Mouse (Mus musculus): ENCODE measurements around the gene Bmi1. TPM values are rescaled to one million over a fixed set of nuclear protein-coding genes. Genes with fewer than 3 reads are reported as not detected.

Gene Bmi1
- total RNA-seq (2021), result 10 to 100 TPM; 34.0 to 48.4 TPM
- long read RNA-seq, transcript Bmi1-201 (10 exons, 3,594 nt), result major isoform, 21 of 25 reads
- long read RNA-seq, partial matches to known transcripts, result 3 of 25 reads
- long read RNA-seq, other reads (novel, unspliced or antisense), result 1 of 25 reads

DNA sequence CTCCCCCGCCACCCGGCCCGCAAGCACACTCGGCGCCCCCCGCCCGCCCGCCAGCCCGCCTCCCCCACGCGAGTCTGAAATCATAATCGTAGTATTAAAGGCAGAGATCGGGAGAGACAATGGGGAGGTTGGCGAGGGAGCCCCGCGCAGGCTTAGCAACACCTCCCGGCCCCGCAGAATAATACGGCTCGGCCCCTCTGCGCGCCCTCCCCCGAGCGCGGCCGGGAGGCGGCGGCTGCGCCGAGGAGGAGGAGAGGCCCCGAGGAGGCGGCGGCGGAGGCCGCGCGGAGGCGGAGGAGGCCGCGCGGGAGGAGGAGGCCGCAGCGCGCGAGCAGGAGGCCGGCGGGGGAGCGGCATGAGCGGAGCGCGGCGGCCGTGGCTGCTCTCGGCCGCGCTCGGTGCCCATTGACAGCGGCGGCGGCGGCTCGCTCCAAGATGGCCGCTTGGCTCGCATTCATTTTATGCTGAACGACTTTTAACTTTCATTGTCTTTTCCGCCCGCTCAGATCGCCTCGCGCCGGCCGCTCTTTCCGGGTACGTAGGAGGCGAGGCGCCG is at the start of gene Bmi1:
Gene Bmi1, plus strand, starts transcription at position 83 of the 556 bp plus-strand sequence.
- DNase-seq (ENCODE audit: low spot score in 2 of 2), result peak; percentile 75

DNA sequence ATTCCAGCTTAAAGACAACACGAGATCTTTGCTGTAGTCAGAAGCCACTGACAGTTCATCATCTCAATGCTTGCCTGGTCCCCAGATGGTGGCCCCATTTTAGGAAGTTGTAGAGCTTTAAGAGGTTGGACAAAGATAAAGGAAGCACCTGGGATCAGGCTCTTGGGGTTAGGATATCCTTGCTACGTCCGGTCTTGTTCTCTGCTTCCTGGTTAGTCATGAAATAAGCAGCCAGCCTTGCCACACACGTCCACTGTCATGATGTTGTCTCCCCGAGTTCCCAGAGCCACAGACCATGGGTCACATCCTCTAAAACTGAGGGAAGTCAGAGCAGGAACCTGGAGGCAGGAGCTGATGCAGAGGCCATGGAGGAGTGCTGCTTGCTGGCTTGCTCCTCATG is 46.3 kb upstream of the Bmi1 start:
- no peak for DNase-seq (ENCODE audit: low spot score in 2 of 2)

DNA sequence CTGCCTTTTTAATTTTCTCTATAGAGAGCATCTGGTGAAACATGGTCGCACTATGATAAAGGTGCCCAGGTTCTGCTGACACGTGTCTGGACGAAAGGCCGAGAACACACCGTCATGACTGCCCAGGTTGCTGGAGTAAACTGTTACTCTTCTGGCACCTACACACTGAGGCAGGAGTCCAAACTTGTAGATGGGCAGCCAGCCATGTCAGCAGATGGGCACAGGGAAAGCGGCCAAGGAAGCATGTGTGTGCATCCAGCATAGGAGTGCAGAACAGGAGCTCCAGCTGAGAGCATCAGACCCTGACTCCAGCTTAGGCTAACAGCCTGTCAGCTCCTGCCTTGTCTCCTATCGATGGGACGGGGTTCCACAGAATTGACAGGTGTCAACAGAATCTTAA is 41.8 kb upstream of the Bmi1 start:
- DNase-seq (ENCODE audit: low spot score in 2 of 2), result peak; percentile 89 to 91

DNA sequence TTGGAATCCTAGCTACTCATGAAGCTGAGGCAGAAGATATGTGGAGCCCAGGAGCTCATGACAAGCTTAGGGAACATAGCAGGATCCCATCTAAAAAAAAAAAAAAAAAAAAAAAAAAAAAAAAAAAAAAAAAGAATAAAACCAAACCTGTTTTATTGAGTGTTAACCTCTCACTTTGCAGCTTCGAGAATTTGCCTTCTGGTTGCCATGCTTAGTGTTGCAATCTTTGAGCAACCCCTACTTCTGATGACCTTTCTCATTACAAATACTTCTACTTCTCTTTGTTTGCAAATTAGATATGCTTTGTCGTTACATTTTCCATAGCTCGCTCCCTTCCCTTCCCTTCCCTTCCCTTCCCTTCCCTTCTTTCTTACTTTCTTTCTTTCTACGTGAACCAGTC is 28.3 kb upstream of the Bmi1 start:
- DNase-seq (ENCODE audit: low spot score in 2 of 2), result no peak

DNA sequence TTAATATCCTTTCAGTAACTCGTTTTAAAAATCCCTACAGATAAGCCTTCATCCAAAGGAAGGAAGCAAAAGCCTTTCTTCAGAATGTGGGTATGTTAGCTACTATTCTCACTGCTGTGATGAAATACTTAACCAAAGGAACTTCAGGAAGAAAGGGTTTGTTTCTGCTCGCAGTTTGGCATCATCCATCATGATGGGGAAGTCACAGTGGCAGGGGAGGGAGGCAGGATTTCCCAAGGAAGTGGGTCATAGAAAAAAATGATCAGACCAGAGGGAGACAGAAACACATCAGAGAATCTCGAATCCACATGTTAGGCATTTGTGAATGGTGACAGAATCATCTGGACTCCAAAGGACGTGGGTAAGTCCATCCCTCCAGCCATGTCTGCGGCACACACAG is 22.0 kb upstream of the Bmi1 start:
- no peak for DNase-seq (ENCODE audit: low spot score in 2 of 2)

DNA sequence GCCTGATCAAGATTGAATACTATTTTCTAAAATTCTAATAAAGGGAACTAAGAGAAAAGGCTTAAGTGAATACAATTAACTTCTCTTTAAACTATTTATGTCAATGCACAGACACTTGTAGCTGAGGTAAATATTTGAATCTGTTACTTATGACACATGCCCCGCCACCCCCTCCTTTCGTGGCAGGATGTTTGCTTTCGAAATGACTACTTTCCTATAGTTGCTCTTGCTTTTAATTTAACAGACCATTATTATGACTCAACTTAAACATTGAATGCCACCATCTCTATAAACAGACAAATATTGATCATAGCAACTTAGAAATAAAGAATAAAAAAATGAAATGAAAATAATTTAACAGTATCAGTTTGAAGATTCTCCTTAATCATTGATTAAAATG is 12.8 kb upstream of the Bmi1 start:
- no peak for DNase-seq (ENCODE audit: low spot score in 2 of 2)

DNA sequence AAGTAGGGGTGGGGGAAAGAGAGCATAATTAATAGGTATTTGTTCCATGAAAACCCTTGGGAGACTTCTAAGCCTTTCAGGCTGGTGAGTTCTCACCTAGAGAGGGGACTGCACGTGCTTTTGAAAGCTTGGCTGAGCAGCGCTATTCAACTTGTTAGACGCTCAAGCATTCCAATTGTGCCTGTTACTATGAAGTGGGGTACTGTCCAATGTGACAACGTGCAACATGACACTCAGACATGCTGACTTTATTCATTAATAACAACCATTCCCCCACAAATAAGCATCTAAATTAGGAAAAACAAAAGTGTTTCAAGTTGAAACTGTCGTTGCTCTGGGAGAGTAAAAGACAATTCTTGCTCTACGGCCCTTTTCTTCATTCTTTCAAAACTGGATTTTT is 5.8 kb upstream of the Bmi1 start:
- DNase-seq (ENCODE audit: low spot score in 2 of 2), result no peak

DNA sequence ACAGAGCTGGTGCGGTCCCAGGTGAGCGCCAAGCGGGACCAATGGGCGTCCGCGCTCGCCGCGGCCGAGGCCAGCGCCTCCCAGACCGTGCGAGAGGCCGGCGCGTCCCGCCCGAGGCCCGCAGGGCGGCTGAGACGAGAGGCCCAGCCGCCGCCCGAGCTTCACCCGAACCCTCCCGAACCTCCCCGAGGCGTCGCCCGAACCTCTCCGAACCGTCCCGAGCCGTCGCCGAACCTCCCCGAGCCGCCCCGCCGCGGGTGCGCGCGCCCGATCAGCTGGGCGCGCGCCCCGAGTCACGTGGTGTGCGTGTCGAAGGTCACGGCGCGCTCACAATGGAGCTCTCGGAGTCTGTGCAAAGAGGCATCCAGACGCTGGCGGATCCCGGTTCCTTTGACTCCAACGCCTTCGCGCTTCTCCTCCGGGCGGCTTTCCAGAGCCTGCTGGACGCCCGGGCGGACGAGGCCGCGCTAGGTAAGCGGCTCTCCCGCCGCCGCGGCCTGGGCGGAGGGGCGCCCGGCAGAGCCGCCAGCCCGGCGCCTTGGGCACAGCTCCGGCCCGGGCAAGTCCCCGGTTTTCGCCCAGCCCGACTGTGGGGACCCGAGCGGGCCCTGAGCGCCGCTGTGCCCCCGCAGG is 4.6 kb upstream of the Bmi1 start, which contains the start of gene Commd3:
Gene Commd3, plus strand, starts transcription at position 252 of the 633 bp plus-strand sequence.
- peak; percentile 99 for DNase-seq (ENCODE audit: low spot score in 2 of 2)

DNA sequence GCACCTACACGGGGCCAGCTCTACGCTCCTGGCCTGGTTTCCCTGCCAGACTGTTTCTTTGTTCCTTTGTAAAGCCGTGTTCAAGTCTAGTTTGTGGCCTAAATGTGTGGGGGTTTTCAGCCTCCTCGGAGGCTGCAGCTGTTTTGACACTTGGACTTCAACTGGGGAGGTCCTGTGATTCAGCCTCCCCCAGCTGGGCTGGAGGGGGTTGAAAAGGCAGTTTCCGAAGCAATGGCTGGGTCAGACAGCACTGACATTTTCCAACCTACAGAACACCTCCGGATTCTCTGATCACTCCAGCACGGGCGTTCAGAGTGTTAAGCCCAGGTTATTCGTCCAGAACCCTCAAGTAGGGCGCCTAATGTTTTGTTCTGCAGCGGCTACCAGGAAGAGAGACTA is 4.1 kb upstream of the Bmi1 start:
- DNase-seq (ENCODE audit: low spot score in 2 of 2), result no peak

DNA sequence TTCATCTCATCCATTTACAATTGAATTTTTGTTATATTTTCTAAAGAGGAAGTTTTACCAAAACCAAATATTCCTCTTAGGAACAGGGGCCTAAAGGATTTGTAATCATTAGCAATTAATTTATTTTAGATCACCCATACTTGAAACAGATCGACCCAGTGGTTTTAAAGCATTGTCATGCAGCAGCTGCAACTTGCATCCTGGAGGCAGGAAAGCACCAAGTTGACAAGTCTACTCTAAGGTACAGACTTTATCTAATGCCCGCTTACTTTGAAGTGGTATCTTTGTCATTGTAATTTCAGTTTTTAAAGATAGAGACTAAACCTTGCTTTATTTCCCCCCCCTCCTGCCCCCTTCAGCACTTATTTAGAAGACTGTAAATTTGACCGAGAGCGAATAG is 3.1 kb upstream of the Bmi1 start:
- no peak for DNase-seq (ENCODE audit: low spot score in 2 of 2)

DNA sequence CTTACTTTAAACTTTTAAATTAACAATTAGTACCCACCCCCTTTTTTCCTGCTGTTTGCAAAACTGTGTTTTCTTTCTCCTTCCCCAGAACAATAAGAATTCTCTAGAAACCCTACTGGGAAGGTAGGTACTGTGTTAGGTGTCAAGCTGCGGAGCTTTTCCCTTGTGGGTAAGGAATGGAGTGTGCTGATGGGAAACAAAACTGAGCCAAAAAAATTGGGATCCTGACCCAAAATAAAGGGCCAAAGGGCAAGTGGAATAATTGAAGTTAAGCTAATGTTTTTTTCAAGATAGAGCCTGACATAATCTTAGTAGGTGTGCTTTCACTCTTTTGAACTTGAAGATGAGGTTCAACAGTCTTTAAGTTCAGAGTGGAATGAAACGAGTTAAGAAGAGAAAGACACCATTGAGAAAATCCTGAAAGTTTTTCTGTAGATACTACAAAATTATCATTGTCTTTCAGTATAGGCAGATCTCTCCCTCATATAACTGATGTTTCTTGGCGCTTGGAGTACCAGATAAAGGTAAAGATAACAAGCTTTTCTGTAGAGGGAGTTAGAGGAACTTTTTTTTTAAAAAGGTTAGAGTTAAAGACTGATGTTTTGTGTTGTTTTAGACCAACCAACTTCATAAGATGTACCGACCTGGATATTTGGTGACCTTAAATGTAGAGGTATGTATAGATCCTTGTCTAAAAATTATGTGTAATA is 2.5 kb upstream of the Bmi1 start:
- DNase-seq (ENCODE audit: low spot score in 2 of 2), result no peak

DNA sequence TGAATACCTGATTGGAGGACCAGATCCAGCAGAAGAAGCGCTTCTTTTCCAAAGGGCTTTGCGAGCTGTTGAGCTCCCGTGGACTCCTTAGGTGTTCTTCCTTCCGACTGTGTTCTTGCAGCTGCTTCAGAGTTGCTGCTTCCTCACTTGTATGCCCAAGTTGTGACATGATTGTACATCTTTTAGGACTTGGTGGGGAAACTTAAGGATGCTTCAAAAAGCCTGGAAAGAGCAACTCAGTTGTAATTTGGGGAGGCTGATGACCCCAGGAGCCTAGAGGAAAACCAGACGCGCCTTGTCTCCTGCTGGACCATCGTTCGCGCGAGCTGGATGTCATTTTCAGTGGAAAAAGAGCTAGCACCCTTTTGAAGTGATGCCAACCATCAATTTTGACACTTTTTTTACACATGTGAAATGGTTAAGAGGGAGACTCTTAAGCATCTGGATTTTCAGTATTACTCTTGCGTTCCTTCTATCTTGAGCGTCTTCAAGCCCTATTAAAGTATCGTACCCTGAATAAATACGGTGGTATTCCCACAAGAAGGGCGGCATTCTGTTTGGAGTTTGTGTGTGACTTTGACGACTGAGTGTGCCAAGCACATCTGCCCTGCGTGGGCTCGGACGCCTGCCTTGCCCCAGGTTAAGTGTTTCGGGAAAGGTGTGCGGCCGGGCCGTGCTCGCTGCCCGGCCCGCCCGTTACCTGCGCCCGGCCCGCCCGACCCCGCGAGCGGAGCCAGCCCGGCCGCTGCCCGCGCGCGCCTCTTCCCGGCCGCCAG is 949 bp upstream of the Bmi1 start:
- DNase-seq (ENCODE audit: low spot score in 2 of 2), result no peak

DNA sequence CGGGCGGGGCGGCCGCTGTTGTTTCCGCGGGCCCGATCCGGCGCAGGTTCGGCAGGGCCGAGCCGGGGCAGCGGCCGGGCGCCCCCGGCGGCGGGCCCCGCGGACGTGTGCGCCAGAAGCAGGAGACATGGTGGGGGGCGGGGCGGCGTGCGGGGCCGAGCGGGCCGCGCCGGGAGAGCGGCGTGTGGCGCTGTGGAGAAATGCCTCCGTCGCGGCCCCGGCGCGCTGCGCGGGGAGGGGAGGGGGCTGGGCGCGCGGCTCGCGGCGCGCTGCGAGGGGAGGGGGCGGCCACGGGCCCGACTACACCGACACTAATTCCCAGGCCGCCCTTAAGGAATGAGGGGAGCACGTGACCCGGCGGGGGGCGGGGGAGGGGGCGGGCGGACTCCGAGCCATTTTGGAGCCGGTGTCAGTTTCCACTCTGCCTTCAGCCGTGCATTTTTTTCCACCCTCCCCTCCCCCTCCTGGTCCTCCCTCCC is 322 bp upstream of the Bmi1 start:
- peak in 1 of 2 experiments; percentile 85 for DNase-seq (ENCODE audit: low spot score in 2 of 2)

DNA sequence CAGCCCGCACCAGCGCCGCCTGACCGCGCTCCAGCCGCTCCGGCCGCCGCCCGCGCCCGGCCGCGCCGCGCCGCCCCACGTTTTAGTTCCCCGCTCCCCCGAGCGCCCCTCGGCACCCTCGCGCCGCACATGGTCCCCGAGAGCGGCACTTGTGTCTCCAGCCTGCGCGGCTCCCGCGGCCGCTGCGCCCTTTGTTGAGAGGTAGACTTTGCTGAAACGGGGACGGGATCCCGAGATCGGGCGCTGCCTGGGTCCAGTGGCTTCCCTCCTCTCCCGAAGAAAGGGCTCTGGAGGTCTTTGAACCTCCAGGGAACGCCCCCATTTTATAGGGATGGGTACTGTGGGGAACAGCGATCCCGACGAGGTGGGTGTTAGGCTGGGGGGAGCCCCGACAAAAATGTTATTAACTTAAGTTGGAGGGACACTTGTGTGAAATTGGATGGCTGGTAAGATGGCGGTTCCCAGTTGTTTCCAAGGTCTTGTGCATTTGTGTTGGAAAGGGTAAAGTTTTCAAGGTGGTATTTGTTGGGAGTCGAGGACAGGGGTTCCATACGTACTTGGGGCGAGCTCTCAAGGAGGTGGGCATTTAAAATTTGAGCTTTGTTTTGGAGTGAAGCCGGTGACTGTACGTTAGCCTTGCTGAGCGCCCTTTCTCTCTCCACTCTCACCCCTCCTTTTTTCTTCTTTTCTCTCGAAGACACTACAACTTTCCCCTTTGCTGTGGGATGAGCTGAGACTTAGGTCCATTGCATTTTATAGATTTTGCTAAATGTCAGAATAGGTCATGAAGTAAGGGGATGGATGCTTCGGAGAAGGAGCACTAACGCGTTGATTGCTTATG is 1.0 kb downstream of the Bmi1 start:
- DNase-seq (ENCODE audit: low spot score in 2 of 2), result peak; percentile 49 to 69

DNA sequence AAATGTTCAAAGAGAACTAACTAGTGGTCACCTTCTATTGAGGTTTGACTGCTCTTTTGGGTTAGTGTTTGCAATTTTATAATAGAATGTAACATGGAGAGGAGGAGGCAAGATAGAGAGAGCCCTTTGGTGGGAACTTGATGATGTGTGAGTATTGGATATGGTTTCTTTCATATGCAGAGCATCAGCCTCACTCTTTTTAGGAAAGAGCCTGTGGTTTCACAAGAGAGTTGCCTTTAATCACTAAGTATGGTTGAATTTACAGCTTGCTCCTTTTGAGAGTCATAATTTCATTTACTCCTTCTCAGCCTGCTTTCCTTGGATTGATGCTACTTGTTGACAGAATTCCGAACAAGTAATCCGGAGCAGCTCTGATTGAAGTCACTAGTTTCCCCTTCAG is 2.9 kb downstream of the Bmi1 start:
- DNase-seq (ENCODE audit: low spot score in 2 of 2), result no peak

DNA sequence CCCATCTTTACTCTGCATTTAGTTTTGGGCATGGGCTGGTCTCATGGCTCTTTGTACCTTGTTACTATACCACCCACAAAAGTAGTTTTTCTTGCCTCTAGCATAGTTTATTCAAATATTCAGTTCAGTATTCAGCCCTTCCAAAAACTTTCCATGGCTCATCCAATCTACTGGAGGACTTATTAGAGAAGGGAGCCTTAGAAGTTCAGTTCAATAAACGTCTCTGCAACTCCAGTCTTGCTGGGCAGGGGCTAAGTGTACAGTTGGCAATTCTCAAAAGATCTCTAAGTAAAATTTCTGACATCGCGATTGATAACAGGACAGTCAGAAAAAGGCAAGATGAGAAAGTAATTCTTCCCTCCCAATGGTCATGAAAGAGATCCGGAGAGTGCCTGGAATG is 3.7 kb downstream of the Bmi1 start:
- DNase-seq (ENCODE audit: low spot score in 2 of 2), result no peak

DNA sequence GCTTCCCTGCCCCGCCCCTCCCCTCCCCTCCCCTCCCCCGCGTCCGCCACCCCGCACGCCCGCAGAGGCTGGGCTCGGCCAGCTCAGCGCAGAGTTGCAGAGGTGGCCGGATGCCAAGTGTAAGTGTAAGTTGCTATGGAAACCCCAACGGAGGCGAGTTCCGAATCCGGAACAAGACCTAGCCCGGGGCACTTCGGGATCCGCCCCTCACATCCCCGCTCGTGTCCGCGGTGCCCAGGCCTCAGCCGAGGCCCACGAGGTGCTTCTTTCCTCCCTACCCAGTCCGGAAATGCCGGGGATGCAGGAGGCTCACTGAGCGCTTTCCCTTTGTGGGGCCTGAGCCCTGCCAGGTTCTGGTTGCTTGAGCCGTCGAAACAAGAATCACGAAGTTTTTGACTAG is 4.1 kb downstream of the Bmi1 start:
- DNase-seq (ENCODE audit: low spot score in 2 of 2), result peak in 1 of 2 experiments; percentile 57

DNA sequence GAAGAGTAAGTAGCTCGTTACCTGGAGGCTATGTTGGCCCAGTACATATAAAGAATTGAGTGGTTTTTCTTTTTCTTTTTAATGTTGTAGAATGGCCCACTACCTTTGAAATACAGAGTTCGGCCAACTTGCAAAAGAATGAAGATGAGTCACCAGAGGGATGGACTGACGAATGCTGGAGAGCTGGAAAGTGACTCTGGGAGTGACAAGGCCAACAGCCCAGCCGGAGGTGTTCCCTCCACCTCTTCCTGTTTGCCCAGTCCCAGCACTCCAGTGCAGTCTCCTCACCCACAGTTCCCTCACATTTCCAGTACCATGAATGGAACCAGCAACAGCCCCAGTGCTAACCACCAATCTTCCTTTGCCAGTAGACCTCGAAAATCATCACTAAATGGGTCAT is 7.2 kb downstream of the Bmi1 start:
- DNase-seq (ENCODE audit: low spot score in 2 of 2), result no peak

DNA sequence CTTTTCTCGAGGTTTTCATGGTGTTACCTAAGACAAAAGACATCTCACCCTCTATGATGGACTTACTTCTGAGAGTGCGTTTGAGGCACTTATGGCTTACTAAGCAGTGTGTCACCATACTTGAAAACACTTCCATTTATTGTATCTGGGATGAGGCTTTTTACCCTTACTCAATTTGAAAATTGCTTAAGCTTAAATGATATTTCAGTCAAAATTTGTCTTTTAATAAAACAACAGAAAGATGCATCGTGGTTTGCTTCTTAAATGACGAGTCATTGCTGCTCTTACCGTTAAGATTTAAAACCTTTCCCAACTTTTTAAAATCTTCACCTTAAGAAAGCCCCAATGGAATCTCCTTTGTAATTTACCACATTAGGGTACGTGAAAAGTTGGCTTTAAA is 9.6 kb downstream of the Bmi1 start:
- DNase-seq (ENCODE audit: low spot score in 2 of 2), result no peak

DNA sequence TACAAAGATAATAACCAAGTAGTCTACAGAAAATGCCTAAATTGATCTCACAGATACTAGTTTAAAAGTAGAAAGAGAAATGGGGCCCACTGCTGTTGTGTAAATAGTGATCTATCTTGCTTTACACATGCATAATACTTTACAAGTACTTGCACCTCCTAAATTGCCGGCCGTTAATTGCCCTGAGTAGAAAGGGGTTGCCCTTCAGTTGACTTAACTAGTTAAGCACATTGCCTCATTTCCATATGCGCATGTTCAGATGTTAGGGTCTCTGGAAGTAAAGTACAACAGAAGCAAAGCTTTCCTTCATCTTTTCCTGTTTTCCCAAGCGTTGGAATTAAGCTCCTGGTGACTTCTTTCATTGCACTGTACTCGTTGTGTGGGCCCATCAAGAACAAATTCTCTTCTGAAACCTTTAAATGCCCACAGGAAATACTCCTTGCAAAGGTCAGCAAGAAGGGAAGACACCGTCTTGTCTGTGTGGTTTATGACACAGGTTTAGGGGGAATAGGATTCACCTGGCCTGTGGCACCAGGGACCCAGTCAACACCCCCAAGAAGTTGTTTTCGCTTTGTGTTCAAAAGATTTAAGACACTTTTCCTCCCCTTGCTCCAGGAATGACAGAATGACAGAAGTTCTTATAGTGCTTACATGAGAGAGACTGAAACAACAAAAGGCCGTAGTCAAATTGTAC is 10.2 kb downstream of the Bmi1 start:
- DNase-seq (ENCODE audit: low spot score in 2 of 2), result no peak
